ENCODE assay signal across 9 mouse cellular contexts in the genomic region with DNA sequence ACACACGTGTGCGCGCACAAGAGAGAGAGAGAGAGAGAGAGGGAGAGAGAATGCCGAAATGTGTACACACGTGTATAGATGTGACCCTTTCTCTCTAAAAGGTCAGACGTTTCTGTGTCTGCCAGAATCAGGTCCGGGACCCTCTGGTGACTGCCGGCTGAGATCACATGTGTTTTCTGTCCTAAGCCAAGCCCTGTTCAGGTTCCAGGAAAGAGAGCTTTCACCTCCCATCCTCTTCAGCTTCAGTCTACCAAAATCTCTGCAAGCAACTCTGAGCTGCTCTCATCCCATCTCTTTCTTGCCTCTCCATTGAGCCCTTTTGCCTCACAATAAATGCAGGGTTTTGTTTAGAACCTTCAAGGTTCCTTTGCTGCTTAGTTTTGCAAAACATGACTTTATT. TPM values are rescaled to one million over a fixed set of nuclear protein-coding genes. Genes with fewer than 3 reads are reported as not detected.
A peak's percentile ranks its signal among the peaks of the same experiment; 100 is the strongest.
DNase-seq lines count a peak whose midpoint lies in the region; ATAC-seq lines count a peak whose summit lies in the region.
"Had no signal": no experiment of that assay in that cellular context is flagged by ENCODE, and none has a peak within 500 bp of the region (broad histone marks: within the 10 kb centered on the region; RNA-seq: fewer than 3 reads in every experiment).

No protein-coding gene starts in this region.

- no peak overlapping the region for H3K9ac ChIP-seq in heart, embryonic 12.5 days
- H3K9ac ChIP-seq in neural tube, embryonic 12.5 days, result no peak overlapping the region
- no peak overlapping the region for H3K9ac ChIP-seq in intestine, embryonic 15.5 days

- peaks cover 31% of the 10 kb centered on the region for H3K27me3 ChIP-seq in heart, embryonic 12.5 days (replicated peaks)
- H3K27me3 ChIP-seq in neural tube, embryonic 12.5 days (replicated peaks), result peaks cover 6% of the 10 kb centered on the region; the same call in 1 of the 2 replicates
- H3K27me3 ChIP-seq in intestine, embryonic 15.5 days (replicated peaks), result peaks cover 24% of the 10 kb centered on the region

- no peaks in the 10 kb centered on the region for H3K9me3 ChIP-seq in heart, embryonic 12.5 days (replicated peaks)
- H3K9me3 ChIP-seq in neural tube, embryonic 12.5 days, result no peaks in the 10 kb centered on the region
- H3K9me3 ChIP-seq in intestine, embryonic 15.5 days, result no peaks in the 10 kb centered on the region

- ATAC-seq in heart, embryonic 12.5 days (ENCODE audit: insufficient number of reproducible peaks, low FRiP score), result no peak
- no peak for ATAC-seq in neural tube, embryonic 12.5 days (ENCODE audit: low FRiP score, low read depth)
- no peak for ATAC-seq in intestine, embryonic 15.5 days
- ATAC-seq in erythroblast, adult 5-6 weeks (replicated peaks; ENCODE audit: low FRiP score, poor library complexity, severe bottlenecking), result no peak

- DNase-seq in heart, postnatal 36 days, result no peak
- no peak for DNase-seq in neural tube, embryonic 10.5 days (ENCODE audit: extremely low spot score, low spot score)
- no peak for DNase-seq in gastrocnemius, postnatal 4 days (ENCODE audit: low spot score in 2 of 2)
- no peak for DNase-seq in thymus, postnatal 4 days

- WGBS in heart, embryonic 12.5 days, result 64% methylated on average over 8 of the region's 8 CpGs
- WGBS in neural tube, embryonic 12.5 days, result 75% methylated on average over 8 of the region's 8 CpGs
- 51% methylated on average over 8 of the region's 8 CpGs for WGBS in intestine, embryonic 15.5 days

- H3K36me3 ChIP-seq in heart, embryonic 12.5 days, result no peaks in the 10 kb centered on the region
- no peaks in the 10 kb centered on the region for H3K36me3 ChIP-seq in neural tube, embryonic 12.5 days
- H3K36me3 ChIP-seq in intestine, embryonic 15.5 days, result no peaks in the 10 kb centered on the region

- H3K27ac ChIP-seq in heart, embryonic 12.5 days (ENCODE audit: poor library complexity, severe bottlenecking), result no peak overlapping the region
- H3K27ac ChIP-seq in neural tube, embryonic 12.5 days, result no peak overlapping the region
- H3K27ac ChIP-seq in intestine, embryonic 15.5 days, result no peak overlapping the region
- H3K27ac ChIP-seq: macrophage had no signal

- no peak overlapping the region for H3K4me3 ChIP-seq in heart, embryonic 12.5 days
- H3K4me3 ChIP-seq in neural tube, embryonic 12.5 days, result no peak overlapping the region
- no peak overlapping the region for H3K4me3 ChIP-seq in intestine, embryonic 15.5 days (replicated peaks)

- peak overlapping the region; percentile 37 for H3K4me2 ChIP-seq in heart, embryonic 12.5 days
- H3K4me2 ChIP-seq in neural tube, embryonic 12.5 days (replicated peaks), result peak overlapping the region; percentile 44
- peak overlapping the region; percentile 38; the same call in 1 of the 2 replicates for H3K4me2 ChIP-seq in intestine, embryonic 15.5 days (replicated peaks)

- peaks cover 22% of the 10 kb centered on the region for H3K4me1 ChIP-seq in heart, embryonic 12.5 days (replicated peaks)
- H3K4me1 ChIP-seq in neural tube, embryonic 12.5 days, result peaks cover 23% of the 10 kb centered on the region
- H3K4me1 ChIP-seq in intestine, embryonic 15.5 days (replicated peaks), result 0 out of 2 replicates have a peak, but pooled peaks cover 3% of the 10 kb centered on the region

- intact Hi-C loops in heart, postnatal 36 days (cut with DNase I), result loop anchor here (1.0 to 5.0 kb wide), 3 partner anchors 90 to 444 kb away; no protein-coding TSS in a partner anchor

RNA-seq across cellular contexts. Expression of gene Setd6, which starts 19.0 kb away (rescaled TPM):
- polyA plus RNA-seq in heart, embryonic 12.5 days (2016; fragmentation: Nextera tagmentation; extraction: Ambion mirVana), result 18.7 and 20.3 TPM in 2 replicates
- total RNA-seq in heart, postnatal 36 days (2021), result 10 to 100 TPM; 15.8 to 17.9 TPM
- 16.6 and 23.0 TPM in 2 replicates for polyA plus RNA-seq in neural tube, embryonic 12.5 days (2016; fragmentation: Nextera tagmentation; extraction: Ambion mirVana)
- polyA plus RNA-seq in intestine, embryonic 15.5 days (2015; fragmentation: Nextera tagmentation; extraction: Ambion mirVana), result 19.7 and 24.3 TPM in 2 replicates
- 4.6 TPM in 1 of 2 replicates, not detected in the other for total RNA-seq in erythroblast, adult 5-6 weeks (2015; ENCODE audit: low replicate concordance)
- 1.5 and 7.2 TPM in 2 replicates for total RNA-seq in erythroblast, adult 5-6 weeks (2017; ENCODE audit: low replicate concordance)
- total RNA-seq in gastrocnemius, postnatal 4 days (2021), result 1 to 10 TPM; 8.1 to 8.3 TPM

RNA-seq across cellular contexts. Expression of gene Ndrg4, which starts 19.9 kb away (rescaled TPM):
- polyA plus RNA-seq in heart, embryonic 12.5 days (2016; fragmentation: Nextera tagmentation; extraction: Ambion mirVana), result 307 and 309 TPM in 2 replicates
- 100 to 1,000 TPM; 233 to 242 TPM for total RNA-seq in heart, postnatal 36 days (2021)
- 130 and 145 TPM in 2 replicates for polyA plus RNA-seq in neural tube, embryonic 12.5 days (2016; fragmentation: Nextera tagmentation; extraction: Ambion mirVana)
- polyA plus RNA-seq in intestine, embryonic 15.5 days (2015; fragmentation: Nextera tagmentation; extraction: Ambion mirVana), result 16.3 and 17.0 TPM in 2 replicates
- total RNA-seq in erythroblast, adult 5-6 weeks (2015; ENCODE audit: low replicate concordance), result not detected in 2 replicates
- total RNA-seq in erythroblast, adult 5-6 weeks (2017; ENCODE audit: low replicate concordance), result not detected in 2 replicates
- total RNA-seq in gastrocnemius, postnatal 4 days (2021), result 10 to 100 TPM; 13.8 to 18.5 TPM

Comparison
In these comparisons a context has a peak if more than half of its experiments do, and no peak if none do; other contexts are left out.
1. RNA of gene Ndrg4, which starts 19.9 kb away (total RNA-seq): 233 to 242 TPM in heart, postnatal 36 days and 13.8 to 18.5 TPM in gastrocnemius, postnatal 4 days; not detected in erythroblast, adult 5-6 weeks; every median in the first group is over 10 times any median in the second.
2. Peak in every context shown above with its lines, with median percentiles within 50 percentile points of each other: H3K4me2 ChIP-seq.